Mouse (Mus musculus) layer of hippocampus, adult 9-11 months (tissue): ENCODE data around the gene Gm21293.
"Not testable (repeated sequence)": the region's sequence is repeated elsewhere in the genome, so short reads cannot be mapped to it uniquely, and the experiment has no call there.

ENCODE experiments used
- DNase-seq: peaks from one replicate; pipeline ENCODE4 v3.0.0; 2022

Gm21293 gene

GRCm38 (mm10) chr10:104142687-104143086, at the start of gene Gm21293:
Gm21293 (plus strand) TSS chr10:104142987.
- not testable (repeated sequence) for DNase-seq

GRCm38 (mm10) chr10:104110044-104110443, 32.7 kb upstream of the Gm21293 start:
- no peak for DNase-seq

GRCm38 (mm10) chr10:104118312-104118711, 24.5 kb upstream of the Gm21293 start:
- DNase-seq, result no peak

GRCm38 (mm10) chr10:104151197-104151596, 8.4 kb downstream of the Gm21293 start, which contains the start of gene Gm6763:
Gm6763 (plus strand) TSS chr10:104151497.
- not testable (repeated sequence) for DNase-seq

- DNase-seq, result not testable (repeated sequence)
These were observed 16.9 kb downstream of the Gm21293 start, which contains the start of gene Gm8764 for GRCm38 (mm10) chr10:104159706-104160105. Gm8764 (plus strand) TSS chr10:104160006.

GRCm38 (mm10) chr10:104168215-104168614, 25.4 kb downstream of the Gm21293 start, which contains the start of gene Gm21304:
Gm21304 (plus strand) TSS chr10:104168515.
- DNase-seq, result not testable (repeated sequence)

- DNase-seq, result not testable (repeated sequence)
These were observed 33.9 kb downstream of the Gm21293 start, which contains the start of gene Gm21312 for GRCm38 (mm10) chr10:104176724-104177123. Gm21312 (plus strand) TSS chr10:104177024.

- DNase-seq, result not testable (repeated sequence)
These were observed 42.4 kb downstream of the Gm21293 start, which contains the start of gene Gm20765 for GRCm38 (mm10) chr10:104185233-104185632. Gm20765 (plus strand) TSS chr10:104185533.

GRCm38 (mm10) chr10:104193742-104194141, 51.0 kb downstream of the Gm21293 start, which contains the start of gene Gm4340:
Gm4340 (plus strand) TSS chr10:104194042.
- DNase-seq, result not testable (repeated sequence)
